Mouse (Mus musculus) E14TG2a.4 (cell line): ENCODE results near the gene Map3k6.

ENCODE experiments used
- H3K27me3 ChIP-seq: 2 replicates; pipeline ENCODE4 v1.6.1; 2014; ENCODE audit warnings: low read length, control low read depth; ENCODE audit not compliant: insufficient read depth
- H3K36me3 ChIP-seq: 2 replicates; pipeline ENCODE4 v1.6.1; 2014; ENCODE audit warnings: low read length, control low read depth; ENCODE audit not compliant: insufficient read depth
- H3K4me1 ChIP-seq: replicated peaks from 2 replicates; pipeline ENCODE4 v1.6.1; 2014; ENCODE audit warnings: low read depth, low read length, control low read depth
- H3K4me3 ChIP-seq: replicated peaks from 2 replicates; pipeline ENCODE4 v1.5.1; 2014; ENCODE audit warnings: mild to moderate bottlenecking, low read length
- H3K9me3 ChIP-seq: 2 replicates; pipeline ENCODE4 v1.6.1; 2014; ENCODE audit warnings: low read length, control low read depth
- CTCF ChIP-seq: conservative IDR thresholded peaks from 2 replicates; pipeline ENCODE4 v1.5.1; 2014; ENCODE audit warnings: low read length
- NANOG ChIP-seq: IDR thresholded peaks from 2 replicates; pipeline ENCODE4 v1.6.1; 2014; ENCODE audit warnings: borderline replicate concordance, low read length, mixed read lengths
- POU5F1 ChIP-seq: IDR thresholded peaks from 2 replicates; pipeline ENCODE4 v1.6.1; 2014; ENCODE audit warnings: low read length, borderline replicate concordance

The Map3k6 gene

DNA sequence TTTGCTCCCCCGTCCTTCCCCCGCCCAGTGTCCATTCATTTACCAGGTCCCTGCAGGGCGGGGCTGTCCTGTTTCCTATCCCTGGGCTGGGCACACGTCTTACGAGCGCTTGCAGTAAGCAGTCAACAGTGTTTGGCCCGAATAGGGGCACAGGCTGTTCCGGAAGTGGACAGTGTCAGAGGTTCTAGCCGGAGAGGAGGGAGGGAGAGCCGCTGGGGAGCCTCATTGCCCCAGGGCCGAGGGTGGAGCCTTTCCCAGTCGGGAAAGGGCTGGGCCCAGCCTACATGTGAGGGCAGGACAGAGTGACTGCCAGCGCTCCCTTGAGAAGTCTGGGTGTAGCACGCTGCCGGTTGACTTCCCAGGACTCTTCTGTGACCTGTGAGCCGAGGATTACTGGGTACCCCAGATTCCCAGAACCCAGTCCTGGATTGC lies at the start of gene Map3k6:
TSS of gene Map3k6 (plus strand) at position 329 of the 432 bp plus-strand sequence.
- TF ChIP-seq CTCF (no peak), NANOG (no peak), POU5F1 (no peak)
- peaks cover 44% of the 10 kb centered on the region for H3K27me3 ChIP-seq
- H3K4me3 ChIP-seq = peak within 1 kb of the TSS; percentile 93
- peaks cover 36% of the 10 kb centered on the region for H3K4me1 ChIP-seq
- H3K9me3 ChIP-seq = no peaks in the 10 kb centered on the region
- H3K36me3 ChIP-seq = no peaks in the 10 kb centered on the region

DNA sequence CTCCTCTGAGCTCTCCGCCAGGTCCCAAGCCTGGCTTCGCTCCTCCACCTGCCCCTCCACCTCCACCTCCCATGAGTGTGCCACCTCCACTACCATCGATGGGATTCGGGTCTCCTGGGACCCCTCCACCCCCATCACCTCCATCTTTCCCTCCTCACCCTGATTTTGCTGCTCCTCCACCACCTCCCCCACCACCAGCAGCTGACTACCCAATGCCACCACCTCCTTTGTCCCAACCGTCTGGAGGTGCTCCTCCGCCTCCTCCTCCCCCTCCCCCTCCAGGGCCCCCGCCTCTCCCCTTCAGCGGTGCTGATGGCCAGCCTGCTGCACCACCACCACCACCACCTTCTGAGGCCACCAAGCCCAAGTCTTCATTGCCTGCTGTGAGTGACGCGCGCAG lies 46.1 kb upstream of the Map3k6 start:
- Histone ChIP-seq H3K4me1 (peaks cover 72% of the 10 kb centered on the region), H3K4me3 (no peak overlapping the region), H3K9me3 (no peaks in the 10 kb centered on the region), H3K36me3 (peaks cover 90% of the 10 kb centered on the region), H3K27me3 (no peaks in the 10 kb centered on the region)
- TF ChIP-seq NANOG (no peak), CTCF (no peak), POU5F1 (no peak)

DNA sequence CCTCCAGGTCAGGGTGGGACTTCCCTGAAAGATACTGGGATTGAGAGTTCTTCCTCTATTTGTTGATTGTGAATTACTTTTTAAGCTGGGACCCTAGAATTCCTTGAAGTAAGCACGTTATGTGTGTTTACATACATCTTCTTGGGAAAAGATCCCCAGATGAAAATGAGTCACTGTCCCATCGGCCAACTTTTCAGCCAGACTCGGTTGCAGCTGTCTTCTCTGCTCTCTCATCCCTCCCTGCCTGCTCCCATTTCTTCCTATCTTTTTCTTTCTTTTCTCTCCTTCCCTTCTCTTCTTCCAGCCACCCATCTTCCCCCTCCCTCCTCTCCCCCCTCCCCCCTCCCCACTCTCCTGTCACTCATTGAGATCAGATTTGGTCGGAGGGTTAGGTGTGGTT lies 45.6 kb upstream of the Map3k6 start:
- no peak overlapping the region for H3K4me3 ChIP-seq
- H3K36me3 ChIP-seq = peaks cover 85% of the 10 kb centered on the region
- no peaks in the 10 kb centered on the region for H3K27me3 ChIP-seq
- TF ChIP-seq POU5F1 (no peak), NANOG (no peak), CTCF (no peak)
- H3K9me3 ChIP-seq = no peaks in the 10 kb centered on the region
- H3K4me1 ChIP-seq = peaks cover 72% of the 10 kb centered on the region

DNA sequence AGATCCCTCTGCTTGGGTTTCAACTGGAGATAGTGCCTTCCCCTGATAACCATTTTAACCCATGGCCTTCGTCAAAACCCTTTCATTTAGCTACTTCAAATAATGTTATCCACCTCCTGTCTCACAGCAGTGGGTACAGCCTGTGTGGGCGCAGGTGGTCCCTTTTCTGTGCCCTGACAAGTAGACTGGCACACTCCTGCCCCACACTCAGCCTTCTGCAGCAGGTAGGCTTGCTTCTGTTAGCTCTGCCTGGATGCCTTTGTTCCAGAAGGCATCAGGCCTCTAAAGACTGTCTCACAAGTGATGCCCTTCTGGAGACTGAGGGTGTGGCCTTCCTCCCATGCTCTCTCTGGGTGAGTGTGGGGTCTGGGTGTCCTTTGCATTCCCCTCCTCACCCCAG lies 44.5 kb upstream of the Map3k6 start:
- Histone ChIP-seq H3K4me1 (peaks cover 76% of the 10 kb centered on the region), H3K36me3 (peaks cover 77% of the 10 kb centered on the region), H3K27me3 (no peaks in the 10 kb centered on the region), H3K9me3 (no peaks in the 10 kb centered on the region), H3K4me3 (0 out of 2 replicates have a peak overlapping the region, but pooled peaks have one; percentile 4)
- TF ChIP-seq POU5F1 (no peak), NANOG (no peak), CTCF (no peak)

DNA sequence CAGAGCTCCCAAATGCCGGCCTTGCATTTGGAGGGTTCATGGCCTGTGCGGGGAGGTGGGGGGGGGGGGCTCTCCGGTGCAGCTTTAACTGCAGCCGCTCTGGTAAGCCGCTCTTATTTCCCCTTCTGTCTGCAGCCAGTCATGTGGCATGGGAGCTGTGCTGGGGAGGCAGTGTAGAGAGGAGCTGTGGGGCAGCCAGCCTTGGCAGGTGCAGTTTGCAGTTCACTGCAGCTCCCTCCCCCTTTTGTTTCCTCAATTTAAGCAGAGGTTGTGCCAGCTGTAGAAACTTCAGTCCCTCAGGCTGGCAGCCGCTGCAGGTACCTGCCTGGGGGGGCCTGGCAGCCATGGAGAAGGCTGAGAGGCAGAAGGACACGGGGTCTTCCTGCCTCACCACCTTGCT lies 43.8 kb upstream of the Map3k6 start:
- TF ChIP-seq CTCF = no peak
- TF ChIP-seq NANOG = no peak
- TF ChIP-seq POU5F1 = no peak

DNA sequence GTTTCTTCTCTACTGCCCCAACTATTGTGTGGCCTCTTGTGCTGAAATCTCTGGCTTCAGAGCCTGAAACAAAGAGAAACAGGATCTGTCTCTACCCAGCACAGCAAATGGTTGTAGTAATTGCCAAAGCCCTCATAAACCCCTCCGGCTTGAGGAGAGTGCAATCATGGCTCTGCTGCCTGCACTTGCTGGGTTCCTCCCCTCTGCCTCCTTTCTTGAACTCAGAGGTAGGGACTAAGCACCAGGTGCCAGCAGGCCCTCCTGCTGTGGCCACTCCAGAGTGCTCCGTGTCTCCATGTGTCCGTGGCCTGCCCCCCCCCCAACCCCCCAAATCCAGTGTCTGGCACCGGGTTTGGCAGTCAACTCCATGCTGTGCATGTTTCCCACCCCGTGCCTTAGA lies 43.3 kb upstream of the Map3k6 start:
- Histone ChIP-seq H3K36me3 (peaks cover 65% of the 10 kb centered on the region), H3K9me3 (no peaks in the 10 kb centered on the region), H3K27me3 (no peaks in the 10 kb centered on the region), H3K4me3 (peak overlapping the region; percentile 39), H3K4me1 (peaks cover 87% of the 10 kb centered on the region)
- TF ChIP-seq CTCF (no peak), NANOG (no peak), POU5F1 (no peak)

More for the DNA sequence above, 43.8 kb upstream of the Map3k6 start:
- Histone ChIP-seq H3K27me3 (no peaks in the 10 kb centered on the region), H3K4me3 (peak overlapping the region; percentile 39; the same call in 1 of the 2 replicates), H3K9me3 (no peaks in the 10 kb centered on the region), H3K36me3 (peaks cover 70% of the 10 kb centered on the region), H3K4me1 (peaks cover 82% of the 10 kb centered on the region)

DNA sequence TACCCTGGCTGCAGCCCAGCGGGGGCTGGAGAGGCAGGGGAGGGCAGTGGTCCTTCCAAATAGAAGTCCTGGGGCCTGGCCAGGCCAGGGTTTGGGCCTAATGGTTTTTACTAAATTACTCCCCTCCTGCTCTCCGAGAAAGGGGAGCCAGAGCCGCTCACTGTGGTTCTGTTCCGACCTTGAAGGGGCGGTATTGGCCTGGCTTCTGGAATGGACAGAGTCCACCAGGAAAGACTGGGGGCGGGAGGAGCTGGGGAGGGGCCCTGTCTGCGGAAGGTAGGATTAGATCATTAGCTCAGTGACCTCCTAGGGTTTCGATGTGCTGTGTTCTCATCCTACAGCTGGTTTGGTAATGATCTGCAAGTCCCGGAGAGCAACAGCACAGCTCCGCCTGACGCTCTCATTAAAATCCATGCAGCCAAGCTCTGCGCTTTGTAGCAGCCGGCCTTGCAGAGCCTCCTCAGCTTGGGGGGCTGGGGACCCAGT lies 42.8 kb upstream of the Map3k6 start:
- Histone ChIP-seq H3K9me3 (no peaks in the 10 kb centered on the region), H3K4me1 (peaks cover 89% of the 10 kb centered on the region), H3K4me3 (peak overlapping the region; percentile 39), H3K27me3 (no peaks in the 10 kb centered on the region), H3K36me3 (peaks cover 60% of the 10 kb centered on the region)
- TF ChIP-seq NANOG (no peak), CTCF (no peak), POU5F1 (no peak)

DNA sequence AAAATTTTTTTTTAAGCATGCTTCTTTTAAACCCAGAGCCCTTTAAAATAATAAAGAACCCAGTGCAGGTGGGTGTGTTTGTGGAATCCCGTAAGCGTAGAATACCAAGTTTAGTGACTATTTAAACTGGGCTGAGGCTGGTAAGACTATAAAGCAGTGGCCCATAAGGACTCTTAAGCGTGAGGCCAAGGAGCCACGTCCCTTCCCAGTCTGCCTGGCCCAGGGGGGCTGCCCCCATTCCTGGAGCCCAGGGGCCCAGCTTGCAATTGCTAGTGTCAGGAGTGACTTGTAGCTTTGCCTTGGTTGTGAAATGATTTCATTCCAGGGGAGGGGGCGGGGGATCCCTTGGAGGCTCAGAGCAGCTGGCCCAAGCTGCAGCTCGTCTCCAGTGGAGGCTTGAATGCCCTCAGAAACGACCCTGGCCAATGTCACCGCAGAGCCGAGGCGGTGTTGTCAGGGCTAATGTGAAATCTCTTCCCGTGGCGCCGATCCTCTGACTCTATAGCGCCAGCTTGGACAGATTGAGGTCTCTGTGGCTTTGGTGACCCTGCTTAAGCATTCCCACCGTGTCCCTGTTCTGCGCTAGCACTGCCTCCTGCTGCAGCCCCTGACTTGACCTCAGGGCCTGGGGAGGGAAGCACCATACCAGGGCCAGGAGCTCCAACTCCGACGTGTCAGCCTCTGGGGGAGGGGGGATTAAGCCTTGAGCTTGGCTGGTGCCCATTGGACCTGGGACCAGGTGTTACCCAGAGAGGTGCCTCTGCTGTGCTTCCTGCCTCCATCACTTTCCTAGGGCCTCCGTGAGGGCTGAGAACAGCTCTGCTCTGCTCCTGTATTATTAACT lies 42.1 kb upstream of the Map3k6 start:
- no peaks in the 10 kb centered on the region for H3K27me3 ChIP-seq
- H3K9me3 ChIP-seq = no peaks in the 10 kb centered on the region
- H3K36me3 ChIP-seq = peaks cover 53% of the 10 kb centered on the region
- peaks cover 87% of the 10 kb centered on the region for H3K4me1 ChIP-seq
- H3K4me3 ChIP-seq = peak overlapping the region; percentile 45
- TF ChIP-seq NANOG = no peak
- TF ChIP-seq POU5F1 = no peak
- TF ChIP-seq CTCF = no peak

DNA sequence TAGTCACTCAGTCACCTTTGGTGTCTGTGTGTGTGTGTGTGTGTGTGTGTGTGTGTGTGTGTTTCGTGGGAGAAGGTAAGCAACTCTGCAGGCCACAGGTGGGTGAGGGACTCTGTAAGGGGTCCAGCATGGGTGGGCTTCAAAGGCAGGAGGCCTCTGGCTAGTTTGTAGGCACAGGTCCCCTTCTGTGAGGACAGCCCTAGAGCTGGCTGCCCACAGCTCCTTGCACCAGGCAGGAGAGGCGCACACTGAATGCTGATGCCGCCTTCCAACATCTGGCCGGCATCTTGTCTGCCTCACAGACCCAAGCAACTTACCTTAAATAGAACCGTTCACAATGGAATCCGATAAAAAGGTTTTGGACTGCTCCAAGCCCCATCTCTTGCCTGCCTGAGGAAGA lies 40.9 kb upstream of the Map3k6 start:
- Histone ChIP-seq H3K36me3 (peaks cover 41% of the 10 kb centered on the region), H3K9me3 (no peaks in the 10 kb centered on the region), H3K27me3 (no peaks in the 10 kb centered on the region), H3K4me3 (peak overlapping the region; percentile 54), H3K4me1 (peaks cover 80% of the 10 kb centered on the region)
- TF ChIP-seq CTCF (no peak), NANOG (no peak), POU5F1 (no peak)
